Mouse (Mus musculus) left cerebral cortex, adult 8-10 months (tissue): Measurements from ENCODE around the gene Micall2. TPM values are rescaled to one million over a fixed set of nuclear protein-coding genes. Genes with fewer than 3 reads are reported as not detected.
"Not testable (repeated sequence)": the region's sequence is repeated elsewhere in the genome, so short reads cannot be mapped to it uniquely, and the experiment has no call there.

Experiments
- DNase-seq, 2 experiments: peaks; one replicate each; pipeline ENCODE4 v3.0.0; 2022; ENCODE audit warnings: low spot score in 2 of 2
- total RNA-seq, 4 experiments: library from RNA; stranded (reverse); gene quantifications; 2 replicates each; pipeline ENCODE4 v1.2.4; 2022

The Micall2 gene
- total RNA-seq, 4 experiments from 2014 or later, result 2.4 to 3.3 (median 2.7) TPM

DNA sequence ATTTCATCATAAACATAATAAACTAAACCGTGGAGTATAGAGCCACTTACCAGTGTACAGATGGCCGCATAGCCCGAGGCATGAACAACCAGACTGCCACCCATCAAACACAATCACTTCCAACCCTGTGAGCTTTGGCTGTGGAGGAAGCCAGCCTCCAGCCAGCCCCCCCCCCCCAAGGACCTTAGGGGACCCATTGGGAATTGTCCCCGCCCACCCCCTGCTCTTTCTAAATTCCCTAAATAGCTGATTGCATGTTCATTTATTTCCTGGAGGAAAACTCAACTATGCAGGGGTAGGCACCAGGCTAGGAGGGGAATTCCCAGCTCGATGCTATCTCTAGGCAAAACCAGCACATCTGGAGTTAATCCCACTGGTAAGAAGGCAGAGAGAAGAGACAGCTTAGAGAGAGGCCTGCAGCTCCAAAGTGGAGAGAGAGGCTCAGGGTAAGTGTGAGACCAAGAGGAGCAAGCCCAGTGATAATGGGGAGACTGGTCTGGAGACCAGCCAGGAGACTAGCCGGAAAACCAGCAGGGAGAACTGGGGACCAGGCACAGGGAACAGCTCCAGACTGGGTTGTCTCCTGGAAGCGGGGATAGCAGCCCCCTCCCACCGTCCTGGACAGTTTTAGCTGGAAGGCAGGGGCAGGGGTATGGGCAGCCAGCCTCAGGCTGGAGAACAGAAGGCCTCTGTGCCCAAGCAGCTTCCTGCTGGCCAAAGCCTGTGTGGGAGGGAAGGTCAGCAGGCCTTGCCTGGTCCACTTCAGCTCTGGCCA, 5.2 kb downstream of the Micall2 start:
- DNase-seq, result no peak

DNA sequence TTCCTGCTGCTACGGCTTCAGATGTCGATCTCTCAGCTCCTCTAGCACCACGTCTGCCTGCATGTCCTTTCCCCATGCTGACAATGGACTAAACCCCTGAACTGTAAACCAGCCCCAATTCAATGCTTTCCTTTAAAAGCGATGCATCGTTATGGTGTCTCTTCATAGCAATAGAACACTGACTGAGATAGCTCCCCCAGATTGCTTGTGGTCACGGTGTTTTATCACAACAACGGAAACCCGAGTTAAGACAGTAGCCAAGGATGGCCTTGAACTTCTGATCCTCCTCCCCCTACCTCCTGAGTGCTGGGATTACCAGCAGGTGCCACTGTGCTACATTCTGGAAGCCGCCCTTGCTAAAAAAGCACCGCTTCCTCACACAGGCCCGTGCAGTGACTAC, 8.9 kb downstream of the Micall2 start:
- no peak for DNase-seq

DNA sequence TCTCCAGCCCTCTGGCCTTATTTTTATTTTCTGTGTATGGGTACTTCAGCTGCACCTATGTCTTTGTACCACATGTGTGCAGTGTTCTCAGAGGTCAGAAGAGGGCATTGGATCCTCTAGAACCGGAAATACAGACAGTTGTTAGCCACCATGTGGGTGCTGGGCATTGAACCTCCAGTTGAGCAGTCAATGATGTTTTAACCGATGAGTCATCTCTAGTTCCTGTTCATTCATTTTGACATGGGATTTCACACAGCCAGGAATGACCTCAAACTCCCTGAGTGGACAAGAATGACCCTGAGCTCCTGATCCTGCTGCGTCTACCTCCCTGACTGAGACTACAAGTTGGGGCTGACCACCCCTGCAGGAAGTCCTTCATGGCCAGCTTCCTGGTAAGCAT, 9.9 kb downstream of the Micall2 start:
- no peak for DNase-seq

DNA sequence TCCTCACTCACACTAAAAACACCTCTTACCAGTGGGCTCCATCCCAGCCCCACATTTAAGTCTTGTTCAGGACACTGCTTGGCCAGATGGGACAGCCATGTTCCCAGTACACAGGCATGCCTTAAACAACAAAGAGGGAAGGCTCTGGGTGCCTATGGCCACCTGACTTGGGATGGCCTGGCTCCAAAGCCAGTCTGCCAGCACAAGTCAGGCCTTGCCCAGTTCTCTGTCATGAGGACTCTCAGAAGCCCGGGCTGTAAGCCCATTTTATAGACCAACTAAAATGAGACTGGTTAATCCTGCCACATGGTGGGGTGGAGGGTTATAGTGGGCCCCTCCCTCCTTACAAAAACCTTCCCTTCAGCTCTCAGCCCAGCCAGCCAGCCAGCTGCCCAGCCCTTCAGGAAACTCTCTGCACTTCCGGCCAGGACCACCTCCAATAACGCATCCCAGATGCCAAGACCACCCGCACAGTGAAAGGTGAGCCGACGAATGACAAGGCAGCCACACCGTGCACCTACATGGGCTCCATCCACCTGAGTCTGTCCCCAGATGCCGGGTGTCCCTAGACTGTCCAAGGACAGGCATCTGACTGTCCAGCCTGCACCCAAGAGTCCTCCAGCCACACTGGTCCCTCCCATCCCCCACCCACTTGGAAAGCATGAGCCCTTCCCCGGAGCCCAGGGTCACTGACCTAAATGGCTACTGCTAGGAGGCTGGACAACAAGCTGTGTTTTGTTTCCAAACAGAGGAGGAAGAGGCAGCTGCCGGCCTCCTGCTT, 11.6 kb downstream of the Micall2 start:
- DNase-seq, result no peak

DNA sequence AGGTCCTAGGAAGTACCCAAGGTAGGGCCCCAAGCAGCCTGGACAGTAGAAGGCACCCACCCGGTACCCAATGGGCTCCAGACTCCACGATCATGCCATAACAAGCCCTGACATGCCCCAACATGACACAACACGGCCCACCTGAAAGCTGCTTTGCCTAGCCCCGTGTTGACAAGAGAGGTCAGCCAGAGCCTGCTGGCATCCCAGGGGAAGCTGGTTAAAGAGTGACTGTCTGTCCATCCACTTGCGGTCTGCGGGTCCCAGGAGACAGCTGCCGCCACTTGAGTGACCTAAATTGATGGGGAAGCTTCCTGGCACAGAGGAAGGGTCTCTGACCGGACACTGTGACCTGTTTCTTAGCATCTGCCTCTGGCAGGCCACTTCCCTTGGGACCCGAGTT, 13.0 kb downstream of the Micall2 start:
- DNase-seq, result no peak

DNA sequence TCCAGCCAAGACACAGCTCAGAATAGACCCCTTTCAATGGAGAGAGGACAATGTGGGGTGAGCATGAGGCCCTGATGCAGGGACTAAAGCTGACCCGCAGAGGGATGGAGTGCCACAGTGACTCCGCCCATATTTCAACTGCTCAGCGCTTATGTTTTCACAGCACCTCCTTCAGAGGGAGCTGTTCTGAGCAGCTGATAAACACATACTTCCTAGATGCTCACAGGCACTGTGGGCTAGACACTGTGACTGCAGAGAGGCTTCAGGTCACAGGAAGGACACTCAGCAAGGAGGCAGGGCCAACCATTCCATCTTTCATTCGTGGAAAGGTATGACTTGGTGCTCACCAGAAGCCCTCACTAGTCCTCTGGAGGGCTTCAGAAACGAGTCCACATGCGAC, 13.4 kb downstream of the Micall2 start:
- no peak for DNase-seq

DNA sequence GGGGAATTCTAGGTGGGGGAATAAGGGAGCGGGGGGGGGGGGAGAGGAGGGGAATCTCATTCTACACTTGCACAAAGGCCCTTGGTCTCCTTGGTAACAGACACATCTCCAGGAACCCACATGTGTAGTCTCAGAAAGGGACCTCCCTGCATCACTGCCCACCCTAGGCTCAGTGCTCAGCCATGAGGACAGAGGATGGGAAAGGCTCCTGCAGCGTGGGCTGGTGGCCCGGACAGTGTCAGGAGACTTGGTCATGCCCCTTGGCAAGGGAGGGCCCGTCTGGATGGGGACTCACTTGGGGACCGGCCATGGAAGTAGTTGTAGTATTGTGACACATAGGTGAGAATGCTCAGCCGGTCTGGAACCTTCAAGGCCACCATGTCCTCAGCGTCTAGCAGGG, 17.2 kb downstream of the Micall2 start:
- DNase-seq, result no peak

DNA sequence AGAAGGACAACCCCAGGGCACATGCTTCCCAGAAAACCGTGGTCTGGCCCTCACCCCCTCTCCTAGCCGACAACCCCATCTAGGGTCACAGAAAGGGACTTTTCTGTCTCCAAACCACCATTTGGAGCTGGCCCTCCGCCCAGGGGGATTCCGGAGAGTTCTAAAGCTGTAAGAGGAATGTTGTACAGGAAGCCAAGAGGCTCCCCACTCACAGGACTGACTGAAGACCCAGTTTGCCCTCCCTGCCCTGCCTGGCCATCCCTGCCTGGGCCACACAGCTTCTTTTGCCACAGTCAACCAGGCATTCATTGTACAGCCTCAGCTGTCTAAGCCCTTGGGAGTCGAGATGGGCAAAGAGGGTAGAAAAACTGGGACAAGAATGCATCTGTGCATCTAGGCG, 17.6 kb downstream of the Micall2 start:
- no peak for DNase-seq

DNA sequence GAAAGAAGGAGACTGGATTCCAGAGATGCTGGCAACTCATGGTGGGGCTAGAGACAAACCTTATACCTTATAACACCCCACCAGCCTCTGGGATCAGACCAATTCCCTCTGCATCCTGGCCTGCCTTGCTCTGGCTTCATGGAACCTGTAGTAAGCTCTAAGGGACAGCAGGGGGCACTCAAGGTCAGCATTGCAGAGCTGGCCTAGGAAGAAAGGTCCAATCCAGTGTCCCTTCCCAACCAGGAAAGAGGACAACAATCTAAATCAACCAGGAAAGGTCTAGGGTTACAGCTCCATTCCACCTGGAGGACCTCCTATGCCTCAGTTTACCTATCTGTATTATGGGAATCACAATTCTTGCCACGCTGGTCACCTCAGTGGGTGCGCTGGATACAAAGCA, 18.4 kb downstream of the Micall2 start:
- DNase-seq, result peak in 1 of 2 experiments; percentile 21

DNA sequence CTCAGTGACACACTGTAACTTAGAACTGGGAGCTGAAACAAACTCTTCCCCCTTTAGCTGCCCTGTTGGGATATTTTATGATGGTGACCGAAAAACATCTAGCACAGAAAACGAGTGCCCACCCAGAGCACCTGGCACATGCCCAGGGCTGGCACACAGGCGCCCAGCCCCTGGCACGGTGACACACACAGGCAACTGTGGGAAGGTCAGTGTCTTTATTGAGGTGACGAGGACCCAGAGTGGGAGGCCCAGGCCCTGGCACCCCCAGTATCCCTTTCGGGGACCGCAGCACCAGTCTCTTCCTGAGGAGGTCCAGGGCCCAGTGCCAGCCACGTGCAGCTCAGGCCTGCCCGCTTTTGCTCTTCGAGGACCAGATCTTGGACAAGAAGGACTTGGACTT, 29.6 kb downstream of the Micall2 start:
- no peak for DNase-seq

DNA sequence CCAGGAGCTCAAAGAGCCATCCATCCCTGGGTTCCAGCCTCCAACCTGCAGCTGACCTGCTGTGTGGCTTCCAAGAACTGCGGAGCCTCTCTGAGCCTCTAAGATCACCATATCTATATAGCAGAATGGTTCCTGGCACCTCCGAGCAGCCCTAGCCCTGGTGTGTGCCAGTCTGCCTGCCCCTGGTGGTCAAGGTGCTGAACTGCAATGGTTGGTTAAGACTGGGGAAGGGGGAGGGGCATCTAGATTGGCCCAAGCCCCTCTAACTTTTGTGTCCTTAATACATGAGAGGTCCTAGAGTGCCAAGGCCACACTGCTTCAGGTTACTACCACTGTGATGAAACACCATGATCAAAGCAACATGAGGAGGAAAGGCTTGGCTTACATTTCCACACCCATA, 33.2 kb downstream of the Micall2 start:
- DNase-seq, result no peak

DNA sequence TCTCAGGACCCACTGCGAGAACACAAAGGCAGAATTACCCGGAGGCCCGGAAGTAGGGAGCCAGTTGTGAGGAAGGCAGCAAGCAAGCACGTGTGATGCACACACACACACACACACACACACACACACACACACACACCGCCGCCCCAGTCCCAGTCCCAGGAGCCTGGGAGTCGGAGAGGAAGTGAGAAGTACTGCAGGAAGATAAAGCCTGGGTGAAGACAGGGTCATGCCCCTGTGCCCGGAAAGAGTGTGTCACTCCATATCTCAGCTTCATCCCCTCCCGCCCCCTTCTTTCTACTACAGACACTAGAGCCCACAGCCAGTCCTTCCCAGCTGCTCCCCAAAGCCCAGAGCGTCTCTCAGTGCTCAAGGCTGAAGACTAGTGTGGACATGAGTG, 33.9 kb downstream of the Micall2 start:
- no peak for DNase-seq

DNA sequence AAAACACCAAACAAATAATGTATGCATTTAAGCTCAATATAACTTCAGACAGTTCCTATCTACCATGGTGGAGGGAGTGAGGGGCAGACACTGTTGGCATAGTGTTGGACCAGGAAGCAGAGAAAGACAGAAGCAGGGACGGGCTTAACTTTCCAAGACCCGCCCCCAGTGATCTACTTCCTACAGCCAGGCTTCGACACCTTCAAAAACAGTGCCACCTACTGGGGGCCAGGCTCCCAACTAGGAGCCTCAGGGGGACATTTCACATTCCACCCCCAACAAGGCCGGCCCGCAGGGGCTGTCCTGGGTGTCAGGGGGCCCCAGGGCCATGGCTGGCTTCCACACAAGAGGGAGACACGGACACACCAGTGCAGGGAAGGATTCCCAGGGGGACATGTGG, 39.2 kb downstream of the Micall2 start:
- DNase-seq, result no peak

DNA sequence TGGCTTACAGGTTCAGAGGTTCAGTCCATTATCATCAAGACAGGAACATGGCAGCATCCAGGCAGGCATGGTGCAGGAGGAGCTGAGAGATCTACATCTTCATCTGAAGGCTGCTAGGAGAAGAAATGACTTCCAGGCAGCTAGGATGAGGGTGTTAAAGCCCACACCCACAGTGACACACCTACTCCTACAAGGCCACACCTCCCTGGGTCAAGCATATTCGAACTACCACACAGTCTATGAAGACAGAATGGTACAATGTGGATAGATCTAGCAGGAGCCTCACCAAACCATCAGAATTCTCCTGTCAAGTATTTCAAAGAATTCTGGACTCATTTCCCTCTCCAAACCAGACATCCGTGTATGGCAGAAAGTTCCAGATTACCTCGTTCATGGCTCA, 40.3 kb downstream of the Micall2 start:
- not testable (repeated sequence) for DNase-seq

DNA sequence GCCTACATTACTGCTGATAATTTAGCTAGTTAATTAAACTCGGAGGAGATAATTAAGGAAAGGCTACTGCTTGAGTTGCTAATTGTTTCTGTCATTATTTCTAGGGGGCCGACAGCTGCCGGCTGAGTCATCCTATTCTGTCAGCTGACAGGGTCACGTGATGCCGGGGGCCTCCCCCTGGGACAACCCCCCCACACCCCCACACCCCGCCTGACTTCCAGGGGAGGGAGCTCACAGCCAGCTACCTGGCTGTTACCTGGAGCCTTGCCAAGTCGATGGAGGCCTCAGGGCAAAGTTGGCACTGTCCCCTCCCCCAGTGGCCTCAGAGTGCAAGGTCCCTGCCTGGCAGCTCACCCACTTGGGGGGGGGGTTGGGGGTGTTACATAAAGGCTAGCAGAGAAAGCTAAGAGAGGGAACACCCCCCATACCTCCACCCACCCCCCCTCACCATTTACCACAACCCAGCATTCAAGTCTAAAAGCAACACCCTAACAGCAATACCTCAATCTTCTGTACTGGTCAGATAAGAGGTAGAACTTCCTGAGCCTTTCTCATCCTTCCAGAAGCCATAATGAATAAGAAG, 41.1 kb downstream of the Micall2 start:
- no peak for DNase-seq

DNA sequence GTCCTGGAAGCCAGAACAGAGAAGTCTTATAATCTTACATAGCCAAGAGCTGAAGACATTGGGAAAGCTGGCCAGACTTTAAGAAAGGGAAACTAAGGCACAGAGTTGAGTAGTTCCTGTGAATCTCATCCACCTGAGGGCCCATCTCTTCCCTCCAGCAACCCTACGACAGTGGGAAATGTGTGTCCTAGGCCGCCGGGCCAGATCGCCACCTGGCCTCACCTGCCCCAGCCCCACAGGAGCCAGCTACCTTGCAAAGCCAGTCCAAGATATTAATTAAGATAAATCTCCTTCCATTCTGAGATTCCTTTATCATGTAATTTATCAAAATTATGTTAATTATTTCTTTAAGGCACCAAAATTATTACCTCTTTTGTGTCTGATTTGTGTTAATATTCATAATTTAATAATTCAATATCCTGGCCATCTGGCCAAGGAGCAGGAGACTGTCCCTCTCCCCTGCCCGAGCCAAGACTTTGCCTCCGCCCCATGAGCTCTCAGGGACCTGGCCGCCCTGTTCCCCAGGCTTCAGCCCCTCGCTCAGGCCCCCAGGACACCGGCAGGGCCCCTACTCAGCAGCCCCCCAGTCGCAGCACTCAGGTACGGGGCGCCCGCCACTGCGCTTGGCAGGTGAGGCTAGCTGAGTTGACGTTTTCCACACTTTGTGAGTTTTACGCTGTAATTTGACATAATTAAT, 41.7 kb downstream of the Micall2 start:
- DNase-seq, result no peak

DNA sequence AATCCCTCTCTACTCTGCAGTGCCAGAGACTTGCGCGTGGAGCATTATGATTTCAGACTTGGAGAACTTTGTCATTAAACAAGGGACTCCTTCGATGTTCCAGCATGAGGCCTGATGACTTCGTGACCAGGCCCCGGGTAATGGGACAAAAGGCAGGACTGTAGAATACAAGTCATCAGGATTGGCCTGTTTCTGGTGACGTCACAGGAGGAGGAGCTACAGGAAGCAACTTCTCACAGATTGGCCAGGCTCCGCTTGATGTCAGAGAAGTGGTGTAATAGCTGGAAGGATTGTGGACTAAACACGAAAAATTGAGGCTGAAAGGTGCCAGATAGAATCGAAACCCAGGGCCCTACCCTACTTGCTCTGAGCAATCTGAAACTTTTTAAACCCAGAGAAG, 45.3 kb downstream of the Micall2 start:
- no peak for DNase-seq

DNA sequence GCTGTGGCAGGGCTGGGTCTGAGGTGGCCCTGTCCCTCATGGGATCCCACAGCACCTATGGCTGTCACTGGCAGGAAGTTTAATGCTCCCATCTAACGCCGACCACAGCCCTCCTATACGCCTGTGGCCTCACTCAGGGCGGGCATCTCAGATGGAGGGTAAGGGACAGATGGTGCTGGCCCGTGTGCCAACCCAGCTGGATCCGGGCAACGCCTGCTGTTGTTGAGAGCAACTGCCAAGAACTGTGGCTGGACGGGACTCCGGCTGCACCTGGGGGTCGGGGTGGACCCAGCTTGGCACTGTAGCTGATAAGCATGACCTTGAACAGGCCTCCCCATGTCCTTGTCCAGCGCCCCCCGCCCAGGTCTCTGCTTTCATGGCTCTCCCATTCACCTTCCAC, 47.8 kb downstream of the Micall2 start:
- no peak for DNase-seq

DNA sequence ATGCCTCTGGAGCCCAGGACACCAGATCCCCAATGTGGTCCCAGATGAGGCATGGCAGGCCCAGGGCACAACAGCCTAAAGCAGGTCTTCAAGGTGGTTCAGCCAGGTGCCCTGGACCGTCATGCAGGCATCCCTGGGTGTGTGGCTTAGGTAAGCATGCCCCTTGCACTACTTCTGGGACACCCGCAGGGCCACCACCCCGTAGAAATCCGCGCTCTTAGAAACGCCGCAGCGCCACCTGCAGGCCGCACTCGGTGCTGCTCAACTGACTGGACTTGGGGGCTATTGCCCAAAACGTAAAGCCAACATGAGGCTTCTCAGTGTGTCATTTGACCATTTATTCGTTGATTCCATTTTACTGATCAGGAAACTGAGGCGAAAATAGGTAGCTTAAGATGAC, 48.5 kb downstream of the Micall2 start:
- no peak for DNase-seq

DNA sequence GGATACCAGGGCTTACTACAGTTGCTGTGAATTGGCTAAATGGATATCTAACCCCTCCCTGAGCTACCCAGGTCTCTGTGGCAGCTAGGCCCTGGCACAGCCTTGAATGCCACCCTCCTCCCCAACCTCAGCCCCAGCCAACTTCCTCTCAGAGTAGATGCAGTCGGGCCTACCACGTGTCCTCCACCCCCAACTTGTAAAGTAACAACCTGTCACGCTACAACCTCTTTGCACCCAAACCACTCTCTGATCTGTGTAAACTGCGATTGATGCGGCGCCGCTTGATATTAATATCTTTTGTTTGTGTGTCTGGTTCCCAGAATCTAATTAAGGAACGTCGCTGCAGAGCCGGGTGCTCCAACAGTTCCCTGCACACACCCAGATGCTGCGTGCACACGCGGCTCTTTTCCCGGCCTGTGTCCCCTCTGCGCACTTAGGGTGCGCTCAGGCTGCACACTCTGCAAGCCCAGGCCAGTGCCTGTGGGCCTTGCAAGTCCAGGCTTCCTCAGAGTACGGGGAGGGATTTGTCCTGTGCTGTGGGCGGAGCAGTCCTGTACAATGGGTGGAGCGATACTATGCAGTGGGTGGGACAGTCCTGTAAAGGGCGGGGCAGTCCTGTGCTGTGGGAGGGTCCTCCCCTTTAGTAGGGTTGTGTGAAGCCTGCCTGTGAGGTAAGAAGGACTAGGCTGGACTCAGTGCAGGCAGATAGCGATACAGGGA, 49.4 kb downstream of the Micall2 start:
- DNase-seq, result peak in 1 of 2 experiments; percentile 18

DNA sequence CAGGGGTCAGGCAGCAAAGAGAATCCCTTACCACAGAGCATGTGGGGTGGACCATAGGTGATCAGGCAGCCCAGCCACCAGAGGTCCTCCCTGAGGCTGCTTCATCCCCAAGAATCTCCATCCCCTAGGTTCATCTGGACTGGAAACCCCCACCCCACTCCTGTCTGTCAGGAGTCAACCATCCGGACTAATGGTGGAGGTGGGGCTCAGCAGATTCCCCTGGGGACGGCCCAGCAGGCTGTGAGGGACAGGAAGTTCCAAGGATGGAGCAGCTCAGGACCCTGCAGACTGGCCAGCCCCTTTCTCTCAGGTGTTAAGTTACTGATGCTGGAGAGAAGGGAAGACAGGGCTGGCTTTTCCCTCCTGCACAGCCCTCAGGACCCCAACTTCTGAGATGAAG, 52.9 kb downstream of the Micall2 start:
- DNase-seq, result no peak
